Mouse (Mus musculus) liver, embryonic 12.5 days (tissue): ENCODE results near the gene Rap1gds1. TPM values are rescaled to one million over a fixed set of nuclear protein-coding genes. Genes with fewer than 3 reads are reported as not detected.

Source experiments
- ATAC-seq: fragments of 200-750 bp; cut with Nextera tagmentation; 2 replicates; pipeline ENCODE4 v1.8.0; 2017; ENCODE audit warnings: moderate number of reproducible peaks, mild to moderate bottlenecking, moderate library complexity
- H3K27ac ChIP-seq: fragments of 300-500 bp; sonication (generic); 2 replicates; pipeline ENCODE4 v1.5.1; 2016; ENCODE audit warnings: mild to moderate bottlenecking
- H3K27me3 ChIP-seq: fragments of 300-500 bp; sonication (generic); replicated peaks from 2 replicates; pipeline ENCODE4 v1.6.1; 2016; ENCODE audit warnings: mild to moderate bottlenecking, moderate library complexity
- H3K36me3 ChIP-seq: fragments of 300-500 bp; sonication (generic); 2 replicates; pipeline ENCODE4 v1.6.1; 2016; ENCODE audit warnings: mild to moderate bottlenecking, moderate library complexity
- H3K4me1 ChIP-seq: fragments of 300-500 bp; sonication (generic); 2 replicates; pipeline ENCODE4 v1.6.1; 2016
- H3K4me2 ChIP-seq: fragments of 300-500 bp; sonication (generic); 2 replicates; pipeline ENCODE4 v1.6.1; 2016; ENCODE audit warnings: mild to moderate bottlenecking, moderate library complexity
- H3K4me3 ChIP-seq: fragments of 300-500 bp; sonication (generic); 2 replicates; pipeline ENCODE4 v1.5.1; 2016; ENCODE audit warnings: mild to moderate bottlenecking, moderate library complexity
- H3K9ac ChIP-seq: fragments of 300-500 bp; sonication (generic); 2 replicates; pipeline ENCODE4 v1.6.1; 2016; ENCODE audit warnings: mild to moderate bottlenecking, moderate library complexity
- H3K9me3 ChIP-seq: fragments of 300-500 bp; sonication (generic); replicated peaks from 2 replicates; pipeline ENCODE4 v1.6.1; 2016; ENCODE audit warnings: mild to moderate bottlenecking, moderate library complexity
- WGBS: fragments of 180-500 bp; shearing (Covaris S2); methylation state at CpG from one replicate; pipeline ENCODE4 v1.1.7; 2016; ENCODE audit not compliant: insufficient replicate concordance; 5-methylcytosine and 5-hydroxymethylcytosine counted together
- polyA plus RNA-seq: library from polyadenylated mRNA; unstranded; fragments of >200 nt; fragmentation: Nextera tagmentation; extraction: Ambion mirVana; gene quantifications from 2 replicates; pipeline ENCODE4 v1.2.1, GENCODE M21; 2016

The Rap1gds1 gene
- polyA plus RNA-seq, 1 experiment from 2014 or later = 31.4 TPM

DNA sequence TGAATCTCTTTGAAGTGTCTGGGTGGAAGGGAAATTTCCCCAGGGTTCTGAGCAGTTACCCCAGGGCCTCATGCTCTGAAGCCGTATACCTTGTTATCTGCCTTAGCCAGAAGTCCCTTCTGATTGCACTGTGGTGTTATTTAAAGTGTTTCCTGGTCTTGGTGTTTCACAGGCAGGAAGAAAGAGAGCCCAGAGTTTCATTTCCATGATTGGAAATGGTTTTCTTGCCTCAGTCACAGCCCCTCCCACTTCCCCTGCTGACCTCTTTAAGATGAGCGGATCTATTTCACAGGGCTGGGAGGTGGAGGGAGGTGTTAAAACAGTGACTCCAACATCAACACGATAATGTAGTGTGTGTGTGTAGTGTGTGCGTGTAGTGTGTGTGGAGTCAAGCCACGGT lies 181.5 kb downstream of the Rap1gds1 start:
- Histone ChIP-seq H3K27ac (no peak overlapping the region), H3K9ac (no peak overlapping the region), H3K36me3 (peaks cover 4% of the 10 kb centered on the region; the same call in 1 of the 2 replicates), H3K9me3 (no peaks in the 10 kb centered on the region), H3K4me2 (peak overlapping the region; percentile 38), H3K27me3 (no peaks in the 10 kb centered on the region), H3K4me3 (no peak overlapping the region), H3K4me1 (peaks cover 31% of the 10 kb centered on the region)
- ATAC-seq = peak; percentile 81
- WGBS = 19% methylated on average over 5 of the region's 5 CpGs

GRCm38 (mm10) chr3:138889769-138890295 lies 185.2 kb downstream of the Rap1gds1 start:
- Histone ChIP-seq H3K4me2 (no peak overlapping the region), H3K36me3 (no peaks in the 10 kb centered on the region), H3K9ac (no peak overlapping the region), H3K27me3 (no peaks in the 10 kb centered on the region), H3K4me3 (no peak overlapping the region), H3K9me3 (no peaks in the 10 kb centered on the region), H3K27ac (no peak overlapping the region), H3K4me1 (peaks cover 31% of the 10 kb centered on the region)
- ATAC-seq = no peak
- 73% methylated on average over 10 of the region's 10 CpGs for WGBS

DNA sequence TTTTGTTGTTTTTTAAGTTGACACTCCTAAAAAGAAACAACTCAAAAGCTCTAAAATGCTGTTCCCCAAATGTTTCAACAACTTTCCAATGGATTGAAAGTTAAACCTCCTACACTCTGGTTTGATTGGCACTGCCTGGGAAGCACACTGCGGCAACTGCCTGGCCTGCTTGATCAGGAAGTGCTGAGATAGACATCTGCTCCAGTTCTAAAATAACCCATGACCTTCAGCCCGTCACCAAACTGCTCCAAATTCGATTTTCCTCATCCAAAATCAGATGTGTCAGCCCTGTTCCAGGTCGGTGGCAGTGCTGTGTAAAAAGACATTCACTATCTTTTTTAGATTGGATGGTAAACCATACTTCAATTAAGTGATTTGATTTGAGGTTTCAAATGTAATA lies 185.8 kb downstream of the Rap1gds1 start:
- H3K9me3 ChIP-seq = no peaks in the 10 kb centered on the region
- H3K4me1 ChIP-seq = peaks cover 30% of the 10 kb centered on the region
- H3K4me2 ChIP-seq = no peak overlapping the region
- WGBS = 19% methylated on average over 4 of the region's 4 CpGs
- no peak overlapping the region for H3K27ac ChIP-seq
- H3K9ac ChIP-seq = no peak overlapping the region
- H3K36me3 ChIP-seq = no peaks in the 10 kb centered on the region
- H3K4me3 ChIP-seq = no peak overlapping the region
- H3K27me3 ChIP-seq = no peaks in the 10 kb centered on the region
- no peak for ATAC-seq

DNA sequence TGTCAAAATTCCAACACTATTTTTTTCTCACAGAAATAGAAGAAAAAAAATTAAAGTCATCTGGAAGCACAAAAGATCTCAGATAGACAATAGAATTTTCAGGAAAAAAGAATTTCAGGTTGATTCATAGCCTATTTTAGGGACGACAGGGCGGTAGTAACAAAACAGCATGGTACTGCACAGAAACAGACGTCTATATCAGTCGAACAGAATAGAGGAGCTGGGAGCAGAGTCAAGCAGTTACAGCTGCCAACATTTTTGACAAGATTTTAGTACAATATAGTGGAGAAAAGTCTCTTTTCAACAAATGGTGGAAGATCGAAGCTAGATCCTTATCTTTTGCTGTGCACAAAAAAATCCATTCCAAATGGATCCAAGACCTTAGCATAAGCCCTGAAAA lies 188.9 kb downstream of the Rap1gds1 start:
- Histone ChIP-seq H3K4me2 (no peak overlapping the region), H3K9ac (no peak overlapping the region), H3K4me1 (peaks cover 22% of the 10 kb centered on the region), H3K27me3 (no peaks in the 10 kb centered on the region), H3K36me3 (no peaks in the 10 kb centered on the region), H3K4me3 (no peak overlapping the region), H3K9me3 (no peaks in the 10 kb centered on the region), H3K27ac (no peak overlapping the region)
- no peak for ATAC-seq
- WGBS = 83% methylated on average over 5 of the region's 5 CpGs

DNA sequence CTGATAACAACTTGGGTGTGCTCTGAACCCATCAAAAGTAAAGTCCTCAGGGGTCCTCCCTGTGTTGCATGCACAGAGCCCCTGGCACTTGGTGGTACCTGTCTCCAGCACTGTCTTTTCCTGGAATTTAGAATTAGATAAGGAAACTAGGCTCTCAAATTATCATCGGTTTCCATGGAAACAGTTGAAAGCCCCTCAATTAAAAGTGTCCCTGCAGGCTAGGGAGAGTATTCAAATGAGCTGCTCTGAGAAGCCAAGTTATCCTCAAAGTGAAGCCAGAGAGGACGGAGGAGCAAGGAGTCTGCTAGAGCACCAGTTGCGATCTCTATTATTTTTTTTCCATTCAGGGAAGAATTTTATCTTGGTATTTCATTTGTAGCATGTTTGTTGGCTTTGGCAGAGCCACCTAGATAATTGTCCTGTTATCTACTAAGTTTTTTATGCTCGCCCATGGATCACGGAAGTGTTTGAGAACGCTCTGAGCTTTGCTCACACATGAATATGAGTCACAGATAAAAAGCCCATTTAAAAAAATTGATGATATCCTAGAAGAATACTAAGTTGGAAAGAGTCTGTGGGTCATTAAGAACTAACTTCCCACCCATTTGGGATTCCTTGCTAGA lies 193.2 kb downstream of the Rap1gds1 start:
- WGBS = 45% methylated on average over 6 of the region's 6 CpGs
- Histone ChIP-seq H3K9me3 (no peaks in the 10 kb centered on the region), H3K4me3 (no peak overlapping the region), H3K4me1 (peaks cover 10% of the 10 kb centered on the region; the same call in 1 of the 2 replicates), H3K27me3 (no peaks in the 10 kb centered on the region), H3K4me2 (no peak overlapping the region), H3K9ac (no peak overlapping the region), H3K27ac (no peak overlapping the region), H3K36me3 (no peaks in the 10 kb centered on the region)
- no peak for ATAC-seq

GRCm38 (mm10) chr3:138880999-138881724 lies 193.8 kb downstream of the Rap1gds1 start:
- WGBS = 83% methylated on average over 11 of the region's 11 CpGs
- H3K27ac ChIP-seq = no peak overlapping the region

DNA sequence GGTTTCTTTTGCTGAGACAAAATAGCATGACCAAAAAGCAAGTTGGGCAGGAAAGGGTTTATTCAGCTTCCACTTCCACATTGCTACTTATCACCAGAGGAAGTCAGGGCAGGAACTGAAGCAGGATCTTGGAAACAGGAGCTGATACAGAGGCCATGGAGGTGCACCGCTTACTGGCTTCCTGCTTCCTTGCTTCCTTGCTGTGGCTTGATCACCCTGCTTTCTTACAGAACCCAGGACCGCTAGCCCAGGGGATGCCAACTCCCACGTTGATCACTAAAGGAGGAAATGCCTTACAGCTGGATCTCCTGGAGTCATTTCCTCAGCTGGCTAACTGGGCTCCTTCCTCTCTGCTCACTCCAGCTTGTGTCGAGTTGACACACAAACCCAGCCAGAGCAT lies 197.3 kb downstream of the Rap1gds1 start:
- Histone ChIP-seq H3K36me3 (no peaks in the 10 kb centered on the region), H3K27me3 (no peaks in the 10 kb centered on the region), H3K9me3 (no peaks in the 10 kb centered on the region), H3K4me2 (no peak overlapping the region), H3K9ac (no peak overlapping the region), H3K4me1 (peaks cover 10% of the 10 kb centered on the region; the same call in 1 of the 2 replicates), H3K27ac (no peak overlapping the region), H3K4me3 (no peak overlapping the region)
- no peak for ATAC-seq
- 43% methylated on average over 4 of the region's 4 CpGs for WGBS

More at GRCm38 (mm10) chr3:138880999-138881724, 193.8 kb downstream of the Rap1gds1 start:
- Histone ChIP-seq H3K27me3 (no peaks in the 10 kb centered on the region), H3K9me3 (no peaks in the 10 kb centered on the region), H3K4me3 (no peak overlapping the region), H3K4me2 (no peak overlapping the region), H3K4me1 (peaks cover 10% of the 10 kb centered on the region; the same call in 1 of the 2 replicates), H3K36me3 (no peaks in the 10 kb centered on the region), H3K9ac (no peak overlapping the region)
- ATAC-seq = no peak

- no peak for ATAC-seq
- no peak overlapping the region for H3K4me2 ChIP-seq
- 81% methylated on average over 14 of the region's 14 CpGs for WGBS
Observed at GRCm38 (mm10) chr3:138876931-138877361, 198.1 kb downstream of the Rap1gds1 start.

DNA sequence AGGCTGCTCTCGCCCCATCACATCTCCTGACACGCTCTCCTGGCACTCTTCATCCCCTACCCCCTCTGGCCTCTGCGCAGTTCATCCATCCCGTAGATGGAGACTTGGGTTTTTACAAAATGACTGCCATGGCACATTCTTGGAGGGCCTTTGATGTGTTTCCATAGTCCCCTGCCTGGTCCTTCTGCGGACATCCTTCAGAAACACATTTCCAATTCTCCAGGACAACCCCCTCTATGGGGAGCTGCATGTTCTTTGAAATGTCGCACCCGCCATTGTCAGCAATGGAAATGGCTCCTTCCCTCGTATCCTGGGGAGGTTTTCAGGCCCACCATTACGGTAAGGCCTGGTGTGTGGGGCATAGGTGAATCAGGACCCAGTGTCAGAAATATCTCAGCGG lies 198.6 kb downstream of the Rap1gds1 start:
- no peaks in the 10 kb centered on the region for H3K27me3 ChIP-seq
- WGBS = 84% methylated on average over 10 of the region's 10 CpGs
- ATAC-seq = no peak
- no peaks in the 10 kb centered on the region for H3K9me3 ChIP-seq
- no peak overlapping the region for H3K4me2 ChIP-seq
- H3K9ac ChIP-seq = no peak overlapping the region
- H3K4me3 ChIP-seq = no peak overlapping the region
- H3K27ac ChIP-seq = no peak overlapping the region
- peaks cover 3% of the 10 kb centered on the region; the same call in 1 of the 2 replicates for H3K4me1 ChIP-seq
- H3K36me3 ChIP-seq = no peaks in the 10 kb centered on the region

More at GRCm38 (mm10) chr3:138876931-138877361, 198.1 kb downstream of the Rap1gds1 start:
- no peak overlapping the region for H3K27ac ChIP-seq
- H3K4me1 ChIP-seq = peaks cover 7% of the 10 kb centered on the region; the same call in 1 of the 2 replicates
- no peaks in the 10 kb centered on the region for H3K36me3 ChIP-seq
- H3K4me3 ChIP-seq = no peak overlapping the region
- H3K9me3 ChIP-seq = no peaks in the 10 kb centered on the region
- no peaks in the 10 kb centered on the region for H3K27me3 ChIP-seq
- no peak overlapping the region for H3K9ac ChIP-seq

DNA sequence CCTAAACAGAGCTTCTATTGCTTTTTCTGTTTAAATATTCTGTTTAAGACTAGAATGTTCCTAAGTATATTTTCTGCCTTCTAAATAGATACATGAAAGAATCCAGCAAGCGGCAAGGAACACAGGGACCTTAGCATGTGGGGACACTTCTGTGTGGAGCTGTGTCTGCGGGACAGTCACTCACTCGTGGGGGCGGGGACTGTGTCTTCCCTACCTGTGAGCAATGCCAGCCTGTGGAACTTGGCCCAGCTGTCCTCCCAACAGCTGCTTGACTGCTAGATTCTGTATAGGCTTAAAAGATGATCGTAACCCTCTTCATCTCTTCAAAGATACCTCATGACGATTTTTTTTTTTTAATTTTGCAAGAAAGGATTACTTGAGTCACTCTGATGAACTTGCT lies 199.1 kb downstream of the Rap1gds1 start:
- no peaks in the 10 kb centered on the region for H3K4me1 ChIP-seq
- H3K27me3 ChIP-seq = no peaks in the 10 kb centered on the region
- no peaks in the 10 kb centered on the region for H3K36me3 ChIP-seq
- no peak for ATAC-seq
- no peak overlapping the region for H3K9ac ChIP-seq
- no peak overlapping the region for H3K4me2 ChIP-seq
- H3K4me3 ChIP-seq = no peak overlapping the region
- WGBS = 81% methylated on average over 6 of the region's 6 CpGs
- H3K27ac ChIP-seq = no peak overlapping the region
- H3K9me3 ChIP-seq = no peaks in the 10 kb centered on the region
